ENCODE assay signal across 9 mouse cellular contexts in the genomic region with DNA sequence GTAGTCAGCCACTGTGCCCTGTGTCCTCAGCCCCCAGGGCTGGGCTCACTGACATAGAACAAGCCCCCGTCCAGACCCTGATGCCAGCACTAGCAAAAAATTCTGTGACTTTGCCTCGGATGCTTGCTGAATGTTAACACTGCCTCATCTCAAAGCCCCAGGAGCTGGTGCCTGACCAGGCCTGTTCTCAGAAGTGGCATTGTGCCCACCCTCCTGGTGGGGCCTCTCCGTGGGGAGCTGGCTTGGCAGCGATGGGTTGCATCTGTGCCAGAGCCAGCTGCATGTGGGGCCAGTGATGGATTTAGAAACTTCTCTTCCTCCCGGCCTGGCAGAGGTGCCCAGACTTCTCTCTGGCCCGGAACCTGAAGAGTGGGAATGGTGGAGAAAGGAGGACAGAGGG. TPM values are rescaled to one million over a fixed set of nuclear protein-coding genes. Genes with fewer than 3 reads are reported as not detected.
DNase-seq lines count a peak whose midpoint lies in the region; ATAC-seq and TF ChIP-seq lines count a peak whose summit lies in the region.
"Had no signal": no experiment of that assay in that cellular context is flagged by ENCODE, and none has a peak within 500 bp of the region (broad histone marks: within the 10 kb centered on the region; RNA-seq: fewer than 3 reads in every experiment).

No protein-coding gene starts in this region.

- ATAC-seq in hindbrain, embryonic 13.5 days (ENCODE audit: low FRiP score): peak; percentile 91
- ATAC-seq in hindbrain, embryonic 11.5 days (ENCODE audit: low FRiP score): no peak
- ATAC-seq in hindbrain, postnatal 0 days: peak; percentile 92
- peak; percentile 85 for ATAC-seq in midbrain, postnatal 0 days (ENCODE audit: low FRiP score)
- ATAC-seq in liver, embryonic 12.5 days: no peak
- no peak for ATAC-seq in monocyte, adult 5-6 weeks (replicated peaks; ENCODE audit: insufficient number of reproducible peaks, low FRiP score, low TSS enrichment, poor library complexity, severe bottlenecking)

- no peaks in the 10 kb centered on the region for H3K9me3 ChIP-seq in hindbrain, embryonic 13.5 days
- no peaks in the 10 kb centered on the region for H3K9me3 ChIP-seq in hindbrain, embryonic 11.5 days (ENCODE audit: control insufficient read depth, low read length)
- no peaks in the 10 kb centered on the region for H3K9me3 ChIP-seq in hindbrain, postnatal 0 days (ENCODE audit: low read length)
- no peaks in the 10 kb centered on the region for H3K9me3 ChIP-seq in midbrain, postnatal 0 days (ENCODE audit: low read length)
- H3K9me3 ChIP-seq in liver, embryonic 12.5 days (replicated peaks): no peaks in the 10 kb centered on the region
- H3K9me3 ChIP-seq: megakaryocyte, embryonic 14.5 days had no signal

- no peaks in the 10 kb centered on the region for H3K36me3 ChIP-seq in hindbrain, embryonic 13.5 days
- H3K36me3 ChIP-seq in hindbrain, embryonic 11.5 days (ENCODE audit: control insufficient read depth, insufficient read depth, low read length): no peaks in the 10 kb centered on the region
- H3K36me3 ChIP-seq in hindbrain, postnatal 0 days (ENCODE audit: insufficient read depth, low read length): no peaks in the 10 kb centered on the region
- no peaks in the 10 kb centered on the region for H3K36me3 ChIP-seq in midbrain, postnatal 0 days (ENCODE audit: insufficient read depth, low read length)
- no peaks in the 10 kb centered on the region for H3K36me3 ChIP-seq in liver, embryonic 12.5 days

- no peak for TF ChIP-seq CTCF in brain, embryonic 14.5 days (IDR thresholded peaks at IDR 0.05; ENCODE audit: borderline replicate concordance, extremely low read depth, insufficient read depth, insufficient read length)
- no peak for TF ChIP-seq CTCF in gastrocnemius, adult 2 months (IDR thresholded peaks at IDR 0.05)
- TF ChIP-seq CTCF in hindbrain, postnatal 0 days (IDR thresholded peaks at IDR 0.05; ENCODE audit: low read depth): no peak
- no peak for TF ChIP-seq CTCF in midbrain, postnatal 0 days (IDR thresholded peaks at IDR 0.05)

- H3K4me2 ChIP-seq in hindbrain, embryonic 13.5 days: no peak overlapping the region
- no peak overlapping the region for H3K4me2 ChIP-seq in hindbrain, embryonic 11.5 days (replicated peaks; ENCODE audit: low read depth, low read length)
- no peak overlapping the region for H3K4me2 ChIP-seq in hindbrain, postnatal 0 days (ENCODE audit: low read depth, low read length)
- no peak overlapping the region for H3K4me2 ChIP-seq in midbrain, postnatal 0 days (ENCODE audit: low read depth, low read length, poor library complexity, severe bottlenecking)
- no peak overlapping the region for H3K4me2 ChIP-seq in liver, embryonic 12.5 days

- no peak for DNase-seq in hindbrain, embryonic 11.5 days (ENCODE audit: low spot score)
- peak; percentile 86 for DNase-seq in brain, embryonic 14.5 days (ENCODE audit: low read depth)
- peak; percentile 92 for DNase-seq in gastrocnemius, adult 2 months
- peak; percentile 89 for DNase-seq in hindbrain, postnatal 0 days (ENCODE audit: low spot score)
- peak; percentile 91 for DNase-seq in midbrain, postnatal 0 days (ENCODE audit: low spot score)

- WGBS in hindbrain, embryonic 13.5 days: 58% methylated on average over 6 of the region's 6 CpGs
- WGBS in hindbrain, embryonic 11.5 days: 95% methylated on average over 6 of the region's 6 CpGs
- WGBS in hindbrain, postnatal 0 days: 32% methylated on average over 6 of the region's 6 CpGs
- WGBS in midbrain, postnatal 0 days: 71% methylated on average over 6 of the region's 6 CpGs
- WGBS in liver, embryonic 12.5 days (ENCODE audit: insufficient replicate concordance): 73% methylated on average over 6 of the region's 6 CpGs

- peaks cover 30% of the 10 kb centered on the region for H3K4me1 ChIP-seq in hindbrain, embryonic 13.5 days (replicated peaks)
- no peaks in the 10 kb centered on the region for H3K4me1 ChIP-seq in hindbrain, embryonic 11.5 days (replicated peaks; ENCODE audit: control insufficient read depth, insufficient read depth, low read length)
- peaks cover 28% of the 10 kb centered on the region for H3K4me1 ChIP-seq in hindbrain, postnatal 0 days (ENCODE audit: insufficient read depth, low read length)
- no peaks in the 10 kb centered on the region for H3K4me1 ChIP-seq in midbrain, postnatal 0 days (ENCODE audit: insufficient read depth, low read length)
- H3K4me1 ChIP-seq in liver, embryonic 12.5 days: peaks cover 10% of the 10 kb centered on the region

- intact Hi-C loops in gastrocnemius, adult 2 months (cut with DNase I): loop anchor here (2.0 kb wide), 1 partner anchor 237 kb away; no protein-coding TSS in a partner anchor

- H3K27me3 ChIP-seq in hindbrain, embryonic 13.5 days: no peaks in the 10 kb centered on the region
- H3K27me3 ChIP-seq in hindbrain, embryonic 11.5 days (ENCODE audit: control insufficient read depth, insufficient read depth, low read length): no peaks in the 10 kb centered on the region
- no peaks in the 10 kb centered on the region for H3K27me3 ChIP-seq in hindbrain, postnatal 0 days (ENCODE audit: insufficient read depth, low read length)
- no peaks in the 10 kb centered on the region for H3K27me3 ChIP-seq in midbrain, postnatal 0 days (ENCODE audit: insufficient read depth, low read length)
- H3K27me3 ChIP-seq in liver, embryonic 12.5 days (replicated peaks): 0 out of 2 replicates have a peak, but pooled peaks cover 2% of the 10 kb centered on the region

- no peak for TF ChIP-seq POLR2A in brain, embryonic 14.5 days (IDR thresholded peaks at IDR 0.05; ENCODE audit: borderline replicate concordance, extremely low read depth, insufficient read depth, insufficient read length, poor library complexity, severe bottlenecking)

- peak overlapping the region; percentile 86 for H3K27ac ChIP-seq in hindbrain, embryonic 13.5 days
- H3K27ac ChIP-seq in hindbrain, embryonic 11.5 days (ENCODE audit: low read depth, low read length): no peak overlapping the region
- H3K27ac ChIP-seq in gastrocnemius, adult 2 months: peak overlapping the region; percentile 90
- H3K27ac ChIP-seq in hindbrain, postnatal 0 days: peak overlapping the region; percentile 92
- H3K27ac ChIP-seq in midbrain, postnatal 0 days (ENCODE audit: low read depth, low read length): peak overlapping the region; percentile 70
- no peak overlapping the region for H3K27ac ChIP-seq in liver, embryonic 12.5 days

- H3K4me3 ChIP-seq in hindbrain, embryonic 13.5 days: no peak overlapping the region
- no peak overlapping the region for H3K4me3 ChIP-seq in hindbrain, embryonic 11.5 days (ENCODE audit: low read depth, low read length)
- H3K4me3 ChIP-seq in gastrocnemius, adult 2 months: peak overlapping the region; percentile 1; the same call in 1 of the 2 replicates
- no peak overlapping the region for H3K4me3 ChIP-seq in hindbrain, postnatal 0 days (ENCODE audit: low read length)
- no peak overlapping the region for H3K4me3 ChIP-seq in midbrain, postnatal 0 days (ENCODE audit: low read depth, low read length)
- H3K4me3 ChIP-seq in liver, embryonic 12.5 days: no peak overlapping the region
- H3K4me3 ChIP-seq: megakaryocyte, embryonic 14.5 days had no signal

- H3K9ac ChIP-seq in hindbrain, embryonic 13.5 days: peak overlapping the region; percentile 6; the same call in 1 of the 2 replicates
- H3K9ac ChIP-seq in hindbrain, embryonic 11.5 days (ENCODE audit: low read depth, low read length): no peak overlapping the region
- peak overlapping the region; percentile 38 for H3K9ac ChIP-seq in hindbrain, postnatal 0 days (replicated peaks; ENCODE audit: low read length)
- no peak overlapping the region for H3K9ac ChIP-seq in midbrain, postnatal 0 days (replicated peaks; ENCODE audit: low read length, poor library complexity, severe bottlenecking)
- H3K9ac ChIP-seq in liver, embryonic 12.5 days: no peak overlapping the region

RNA-seq across cellular contexts. Expression of a gene that starts 30.2 kb away (rescaled TPM):
- 3.2 and 3.3 TPM in 2 replicates for polyA plus RNA-seq in hindbrain, embryonic 13.5 days (2015; fragmentation: Nextera tagmentation; extraction: Ambion mirVana)
- 0.29 and 0.35 TPM in 2 replicates for polyA plus RNA-seq in hindbrain, embryonic 11.5 days (2014; fragmentation: Nextera tagmentation; extraction: Ambion mirVana)
- polyA plus RNA-seq in brain, embryonic 14.5 days (2012; rRNA removed): 2.6 and 3.8 TPM in 2 replicates
- total RNA-seq in gastrocnemius, adult 2 months (2021): 10 to 100 TPM; 19.0 to 29.3 TPM
- total RNA-seq in hindbrain, postnatal 0 days (2014; rRNA removed): 44.1 and 48.4 TPM in 2 replicates
- 44.7 and 46.8 TPM in 2 replicates for polyA plus RNA-seq in hindbrain, postnatal 0 days (2015; fragmentation: Nextera tagmentation; extraction: Ambion mirVana)
- 16.1 and 22.4 TPM in 2 replicates for total RNA-seq in midbrain, postnatal 0 days (2014; rRNA removed)
- polyA plus RNA-seq in midbrain, postnatal 0 days (2015; fragmentation: Nextera tagmentation; extraction: Ambion mirVana): 29.4 and 29.8 TPM in 2 replicates
- 4.0 and 4.4 TPM in 2 replicates for polyA plus RNA-seq in liver, embryonic 12.5 days (2016; fragmentation: Nextera tagmentation; extraction: Ambion mirVana)
- 15.7 to 28.1 TPM (median 26.3 TPM) in 3 replicates for total RNA-seq in monocyte, adult 5-6 weeks (2017)

RNA-seq across cellular contexts. Expression of a gene that starts 40.3 kb away (rescaled TPM):
- 67.7 and 68.2 TPM in 2 replicates for polyA plus RNA-seq in hindbrain, embryonic 13.5 days (2015; fragmentation: Nextera tagmentation; extraction: Ambion mirVana)
- 88.9 and 95.2 TPM in 2 replicates for polyA plus RNA-seq in hindbrain, embryonic 11.5 days (2014; fragmentation: Nextera tagmentation; extraction: Ambion mirVana)
- polyA plus RNA-seq in brain, embryonic 14.5 days (2012; rRNA removed): 45.8 and 58.6 TPM in 2 replicates
- total RNA-seq in gastrocnemius, adult 2 months (2021): 10 to 100 TPM; 52.1 to 61.6 TPM
- 34.1 and 37.1 TPM in 2 replicates for total RNA-seq in hindbrain, postnatal 0 days (2014; rRNA removed)
- 46.7 and 55.5 TPM in 2 replicates for polyA plus RNA-seq in hindbrain, postnatal 0 days (2015; fragmentation: Nextera tagmentation; extraction: Ambion mirVana)
- total RNA-seq in midbrain, postnatal 0 days (2014; rRNA removed): 34.3 and 42.5 TPM in 2 replicates
- 41.2 and 44.8 TPM in 2 replicates for polyA plus RNA-seq in midbrain, postnatal 0 days (2015; fragmentation: Nextera tagmentation; extraction: Ambion mirVana)
- 71.6 and 73.4 TPM in 2 replicates for polyA plus RNA-seq in liver, embryonic 12.5 days (2016; fragmentation: Nextera tagmentation; extraction: Ambion mirVana)
- 75.0 to 85.6 TPM (median 83.2 TPM) in 3 replicates for total RNA-seq in monocyte, adult 5-6 weeks (2017)

Comparison
In these comparisons a context has a peak if more than half of its experiments do, and no peak if none do; other contexts are left out.
1. ATAC-seq: peak in hindbrain, embryonic 13.5 days (single experiment), hindbrain, postnatal 0 days (single experiment) and midbrain, postnatal 0 days (single experiment); none in hindbrain, embryonic 11.5 days (single experiment), liver, embryonic 12.5 days (single experiment) and monocyte, adult 5-6 weeks (single experiment).
2. H3K27ac ChIP-seq: peak in hindbrain, embryonic 13.5 days (single experiment), gastrocnemius, adult 2 months (single experiment), hindbrain, postnatal 0 days (single experiment) and midbrain, postnatal 0 days (single experiment); none in hindbrain, embryonic 11.5 days (single experiment) and liver, embryonic 12.5 days (single experiment).
3. H3K9ac ChIP-seq: peak in hindbrain, embryonic 13.5 days (single experiment) and hindbrain, postnatal 0 days (single experiment); none in hindbrain, embryonic 11.5 days (single experiment), midbrain, postnatal 0 days (single experiment) and liver, embryonic 12.5 days (single experiment).